Mouse (Mus musculus) left cerebral cortex, adult 18-20 months (tissue): ENCODE results near the gene Il22ra2. TPM values are rescaled to one million over a fixed set of nuclear protein-coding genes. Genes with fewer than 3 reads are reported as not detected.

ENCODE experiments used
- total RNA-seq, 2 experiments: library from RNA; stranded (reverse); gene quantifications; 2 replicates each; pipeline ENCODE4 v1.2.3; 2021

Il22ra2 gene
- total RNA-seq, 2 experiments from 2014 or later = not detected

Other genes with a start within 250 kb of the Il22ra2 start
- 10 to 100 TPM; 18.5 to 18.6 TPM for gene Ifngr1, start 30.0 kb upstream of the Il22ra2 start, total RNA-seq
- gene Il20ra, start 90.6 kb downstream of the Il22ra2 start, total RNA-seq = under 1 TPM; 0.33 to 0.35 TPM
- 1 to 10 TPM; 2.9 to 3.8 TPM for gene Slc35d3, start 229.5 kb downstream of the Il22ra2 start, total RNA-seq